Mouse (Mus musculus): ENCODE measurements around the gene Sept10. TPM values are rescaled to one million over a fixed set of nuclear protein-coding genes. Genes with fewer than 3 reads are reported as not detected.

Sept10 gene
- polyA plus RNA-seq, 1 experiment from 2014 or later = 9.4 TPM

DNA sequence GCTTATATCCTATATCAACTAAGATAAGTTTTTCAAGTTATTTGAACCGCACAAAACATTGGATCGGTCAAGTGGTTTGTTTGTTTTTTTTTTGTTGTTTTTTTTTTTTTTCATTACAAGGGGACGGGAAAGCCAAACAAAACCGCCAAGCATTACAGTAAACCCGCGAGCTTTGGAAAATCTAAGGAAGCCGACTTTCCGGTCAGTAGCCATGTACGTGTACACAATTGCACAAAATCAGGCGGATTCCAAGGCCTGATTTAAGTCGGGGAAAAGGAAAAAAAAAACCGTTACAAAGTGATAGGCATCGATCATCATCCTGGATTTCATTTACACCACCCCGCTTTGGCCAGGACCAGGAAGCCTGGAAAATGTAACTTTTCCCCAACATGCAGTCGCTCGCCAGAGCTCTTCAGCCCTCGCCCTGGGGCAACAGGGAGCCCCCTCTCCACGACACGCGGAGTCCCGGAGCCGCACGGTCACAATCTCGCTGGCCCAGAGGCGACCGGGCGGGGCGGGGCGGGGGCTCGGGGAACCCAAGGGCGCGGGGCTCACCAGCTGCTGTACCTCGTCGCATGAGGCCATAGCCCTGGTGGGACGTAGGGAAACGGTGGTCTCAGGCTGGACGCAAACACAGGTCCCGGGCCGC lies 699 bp downstream of the Sept10 start:
- peaks cover 36% of the 10 kb centered on the region for H3K27me3 ChIP-seq (ENCODE audit: control insufficient read depth, insufficient read depth, low read depth, low read length)
- H3K4me2 ChIP-seq (ENCODE audit: low read depth, low read length) = peak overlapping the region; percentile 85
- peak overlapping the region; percentile 65 for H3K9ac ChIP-seq (ENCODE audit: low read depth, low read length)
- no peaks in the 10 kb centered on the region for H3K9me3 ChIP-seq (replicated peaks; ENCODE audit: control insufficient read depth, low read length)
- WGBS (ENCODE audit: insufficient replicate concordance) = 1% methylated on average over 39 of the region's 39 CpGs
- H3K27ac ChIP-seq (ENCODE audit: low read length) = peak overlapping the region; percentile 63
- H3K4me3 ChIP-seq (ENCODE audit: low read depth, low read length) = peak overlapping the region; percentile 65
- ATAC-seq (ENCODE audit: low read depth) = no peak
- peaks cover 8% of the 10 kb centered on the region for H3K4me1 ChIP-seq (ENCODE audit: control insufficient read depth, low read depth, low read length)
- no peaks in the 10 kb centered on the region for H3K36me3 ChIP-seq (ENCODE audit: control insufficient read depth, insufficient read depth)

DNA sequence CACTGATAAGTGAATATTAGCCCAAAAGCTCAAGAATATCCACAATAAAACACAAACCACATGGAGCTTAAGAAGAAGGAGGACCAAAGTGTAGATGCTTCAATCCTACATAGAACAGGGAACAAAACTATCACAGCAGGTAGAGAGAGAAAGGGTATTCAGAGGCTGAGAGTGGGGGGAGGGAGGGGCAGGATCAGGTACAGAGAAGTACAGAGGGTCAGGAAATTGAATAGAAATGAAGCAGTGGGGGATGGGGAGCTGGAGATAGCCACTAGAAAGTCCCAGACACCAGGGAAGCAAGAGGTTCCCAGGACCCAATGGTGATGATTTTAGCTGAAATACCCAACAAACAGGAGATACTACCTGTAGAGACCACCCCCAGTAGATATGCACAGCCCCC lies 21.6 kb downstream of the Sept10 start:
- Histone ChIP-seq H3K4me2 (ENCODE audit: low read depth, low read length) (no peak overlapping the region), H3K4me1 (ENCODE audit: control insufficient read depth, low read depth, low read length) (no peaks in the 10 kb centered on the region), H3K9me3 (replicated peaks; ENCODE audit: control insufficient read depth, low read length) (no peaks in the 10 kb centered on the region), H3K36me3 (ENCODE audit: control insufficient read depth, insufficient read depth) (no peaks in the 10 kb centered on the region), H3K27ac (ENCODE audit: low read length) (no peak overlapping the region), H3K9ac (ENCODE audit: low read depth, low read length) (no peak overlapping the region), H3K4me3 (ENCODE audit: low read depth, low read length) (no peak overlapping the region), H3K27me3 (ENCODE audit: control insufficient read depth, insufficient read depth, low read depth, low read length) (no peaks in the 10 kb centered on the region)
- no peak for ATAC-seq (ENCODE audit: low read depth)

DNA sequence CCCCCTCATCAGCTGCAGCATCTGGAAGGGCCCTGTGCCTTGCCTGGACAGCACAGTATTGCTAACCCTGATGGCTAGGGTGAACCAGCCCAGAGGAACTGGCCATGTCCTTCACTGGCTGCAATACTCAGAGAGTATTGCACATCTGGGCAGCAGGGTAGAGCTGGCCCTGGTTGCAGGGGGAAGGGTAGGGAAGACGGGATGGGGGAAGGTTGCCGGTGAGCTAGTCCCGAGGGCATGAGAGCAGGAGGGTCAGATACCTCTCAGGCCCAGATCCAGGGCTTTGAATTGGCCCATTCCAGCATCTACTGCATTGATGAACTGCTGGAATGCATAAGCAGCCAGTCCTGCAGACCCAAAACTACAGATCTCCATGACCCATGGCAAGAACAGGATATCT lies 24.9 kb downstream of the Sept10 start:
- no peaks in the 10 kb centered on the region for H3K27me3 ChIP-seq (ENCODE audit: control insufficient read depth, insufficient read depth, low read depth, low read length)
- no peaks in the 10 kb centered on the region for H3K36me3 ChIP-seq (ENCODE audit: control insufficient read depth, insufficient read depth)
- ATAC-seq (ENCODE audit: low read depth) = no peak
- H3K4me3 ChIP-seq (ENCODE audit: low read depth, low read length) = no peak overlapping the region
- H3K4me2 ChIP-seq (ENCODE audit: low read depth, low read length) = no peak overlapping the region
- H3K27ac ChIP-seq (ENCODE audit: low read length) = no peak overlapping the region
- no peaks in the 10 kb centered on the region for H3K9me3 ChIP-seq (replicated peaks; ENCODE audit: control insufficient read depth, low read length)
- 67% methylated on average over 3 of the region's 3 CpGs for WGBS (ENCODE audit: insufficient replicate concordance)
- H3K4me1 ChIP-seq (ENCODE audit: control insufficient read depth, low read depth, low read length) = no peaks in the 10 kb centered on the region
- H3K9ac ChIP-seq (ENCODE audit: low read depth, low read length) = no peak overlapping the region

DNA sequence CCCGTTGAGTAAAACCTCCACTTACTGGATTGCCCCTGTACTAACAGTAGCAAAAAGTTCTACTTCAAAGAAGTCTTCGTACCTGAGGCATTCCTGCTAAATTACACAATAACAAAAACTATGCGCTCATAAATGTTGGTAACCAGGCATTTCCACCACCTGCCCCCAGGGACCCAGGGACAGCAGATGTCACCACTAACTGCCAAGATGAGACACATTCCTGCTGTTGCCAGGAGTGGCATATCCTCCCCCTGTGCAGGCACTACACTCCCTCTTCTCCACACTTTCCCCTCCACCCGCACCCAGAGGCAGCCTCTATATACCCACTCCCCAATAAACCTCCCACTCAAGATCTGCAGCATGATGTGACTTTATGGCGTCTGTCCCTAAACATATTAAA lies 26.8 kb downstream of the Sept10 start:
- Histone ChIP-seq H3K9me3 (replicated peaks; ENCODE audit: control insufficient read depth, low read length) (no peaks in the 10 kb centered on the region), H3K4me3 (ENCODE audit: low read depth, low read length) (no peak overlapping the region), H3K27ac (ENCODE audit: low read length) (no peak overlapping the region), H3K36me3 (ENCODE audit: control insufficient read depth, insufficient read depth) (no peaks in the 10 kb centered on the region), H3K4me2 (ENCODE audit: low read depth, low read length) (no peak overlapping the region), H3K4me1 (ENCODE audit: control insufficient read depth, low read depth, low read length) (no peaks in the 10 kb centered on the region), H3K27me3 (ENCODE audit: control insufficient read depth, insufficient read depth, low read depth, low read length) (no peaks in the 10 kb centered on the region), H3K9ac (ENCODE audit: low read depth, low read length) (no peak overlapping the region)
- ATAC-seq (ENCODE audit: low read depth) = no peak
- WGBS (ENCODE audit: insufficient replicate concordance) = 60% methylated on average over 5 of the region's 5 CpGs

DNA sequence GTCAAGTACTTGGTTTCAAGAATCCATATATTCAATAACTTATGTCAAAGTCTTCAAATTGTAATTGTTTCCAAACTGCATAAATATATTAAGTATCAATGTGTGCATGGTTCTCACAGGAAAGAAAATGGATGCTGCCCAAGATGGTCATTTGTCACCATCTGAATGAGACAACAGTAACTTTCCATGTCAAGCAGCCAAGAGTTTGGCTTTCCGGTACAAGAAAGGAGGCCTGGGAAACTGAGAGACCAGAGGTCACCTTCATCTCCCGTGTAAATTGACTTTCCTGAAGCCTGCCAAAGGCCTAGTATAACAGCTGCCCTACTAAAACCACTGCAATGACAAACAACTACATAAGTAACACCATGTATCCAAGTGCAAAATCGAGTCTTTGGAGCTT lies 39.3 kb downstream of the Sept10 start:
- H3K36me3 ChIP-seq (ENCODE audit: control insufficient read depth, insufficient read depth) = no peaks in the 10 kb centered on the region
- no peak overlapping the region for H3K9ac ChIP-seq (ENCODE audit: low read depth, low read length)
- no peaks in the 10 kb centered on the region for H3K9me3 ChIP-seq (replicated peaks; ENCODE audit: control insufficient read depth, low read length)
- ATAC-seq (ENCODE audit: low read depth) = no peak
- no peak overlapping the region for H3K4me2 ChIP-seq (ENCODE audit: low read depth, low read length)
- H3K4me1 ChIP-seq (ENCODE audit: control insufficient read depth, low read depth, low read length) = no peaks in the 10 kb centered on the region
- WGBS (ENCODE audit: insufficient replicate concordance) = 45% methylated on average over 3 of the region's 3 CpGs
- no peak overlapping the region for H3K27ac ChIP-seq (ENCODE audit: low read length)
- H3K4me3 ChIP-seq (ENCODE audit: low read depth, low read length) = no peak overlapping the region
- no peaks in the 10 kb centered on the region for H3K27me3 ChIP-seq (ENCODE audit: control insufficient read depth, insufficient read depth, low read depth, low read length)

DNA sequence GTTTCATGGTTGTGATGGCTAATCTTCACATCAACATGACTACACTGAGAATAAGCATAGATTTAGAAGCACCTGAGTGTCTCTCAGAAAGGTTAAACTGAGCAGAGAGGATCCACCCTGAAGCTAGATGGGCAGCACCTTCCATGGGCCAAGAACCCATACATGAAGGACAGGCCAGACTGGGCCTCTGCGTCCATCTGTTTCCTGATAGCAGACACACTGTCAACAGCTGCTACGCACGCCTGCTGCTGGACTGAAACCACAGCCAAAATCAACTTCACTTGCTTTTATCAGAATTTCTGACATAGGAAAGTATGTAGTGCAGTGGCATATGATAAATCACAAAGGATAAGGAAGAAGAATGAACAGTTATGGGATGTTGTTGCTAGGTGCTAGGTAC lies 42.0 kb downstream of the Sept10 start:
- ATAC-seq (ENCODE audit: low read depth) = no peak
- 30% methylated on average over 3 of the region's 3 CpGs for whole genome bisulfite sequencing (ENCODE audit: insufficient replicate concordance)
- H3K27ac ChIP-seq (ENCODE audit: low read length) = no peak overlapping the region
- H3K9ac ChIP-seq (ENCODE audit: low read depth, low read length) = no peak overlapping the region
- no peaks in the 10 kb centered on the region for H3K36me3 ChIP-seq (ENCODE audit: control insufficient read depth, insufficient read depth)
- H3K4me2 ChIP-seq (ENCODE audit: low read depth, low read length) = no peak overlapping the region
- H3K9me3 ChIP-seq (replicated peaks; ENCODE audit: control insufficient read depth, low read length) = no peaks in the 10 kb centered on the region
- no peaks in the 10 kb centered on the region for H3K4me1 ChIP-seq (ENCODE audit: control insufficient read depth, low read depth, low read length)
- no peak overlapping the region for H3K4me3 ChIP-seq (ENCODE audit: low read depth, low read length)
- no peaks in the 10 kb centered on the region for H3K27me3 ChIP-seq (ENCODE audit: control insufficient read depth, insufficient read depth, low read depth, low read length)

DNA sequence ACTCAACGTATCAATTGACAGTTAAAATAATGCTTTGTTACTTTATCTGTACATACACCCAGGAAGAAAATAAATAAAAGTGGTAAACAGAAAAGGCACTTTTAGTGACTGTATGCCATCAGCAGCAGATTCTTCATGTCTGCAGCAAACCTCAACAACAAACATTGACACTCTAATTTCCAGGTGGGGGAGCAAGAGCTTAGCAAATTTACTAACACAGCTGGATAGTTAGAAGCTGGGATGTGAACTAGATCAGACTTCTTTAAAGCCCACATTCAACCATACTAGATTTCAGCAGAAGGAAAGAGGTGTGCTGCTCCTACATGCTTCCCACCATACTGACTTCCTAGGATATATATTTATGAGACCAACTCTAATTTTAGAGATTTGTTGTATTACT lies 49.1 kb downstream of the Sept10 start:
- no peaks in the 10 kb centered on the region for H3K27me3 ChIP-seq (ENCODE audit: control insufficient read depth, insufficient read depth, low read depth, low read length)
- 77% methylated on average over 1 of the region's 1 CpGs for WGBS (ENCODE audit: insufficient replicate concordance)

GRCm38 (mm10) chr10:59171042-59171441 lies 50.6 kb downstream of the Sept10 start:
- Histone ChIP-seq H3K9ac (ENCODE audit: low read depth, low read length) (no peak overlapping the region), H3K36me3 (ENCODE audit: control insufficient read depth, insufficient read depth) (no peaks in the 10 kb centered on the region), H3K4me3 (ENCODE audit: low read depth, low read length) (no peak overlapping the region), H3K4me2 (ENCODE audit: low read depth, low read length) (no peak overlapping the region), H3K27ac (ENCODE audit: low read length) (no peak overlapping the region), H3K4me1 (ENCODE audit: control insufficient read depth, low read depth, low read length) (peaks cover 4% of the 10 kb centered on the region; the same call in 1 of the 2 replicates), H3K9me3 (replicated peaks; ENCODE audit: control insufficient read depth, low read length) (no peaks in the 10 kb centered on the region), H3K27me3 (ENCODE audit: control insufficient read depth, insufficient read depth, low read depth, low read length) (no peaks in the 10 kb centered on the region)
- ATAC-seq (ENCODE audit: low read depth) = no peak
- WGBS (ENCODE audit: insufficient replicate concordance) = 52% methylated on average over 3 of the region's 3 CpGs

More for the DNA sequence above, 49.1 kb downstream of the Sept10 start:
- Histone ChIP-seq H3K27ac (ENCODE audit: low read length) (no peak overlapping the region), H3K9me3 (replicated peaks; ENCODE audit: control insufficient read depth, low read length) (no peaks in the 10 kb centered on the region), H3K9ac (ENCODE audit: low read depth, low read length) (no peak overlapping the region), H3K4me2 (ENCODE audit: low read depth, low read length) (no peak overlapping the region), H3K4me1 (ENCODE audit: control insufficient read depth, low read depth, low read length) (no peaks in the 10 kb centered on the region; the same call in 1 of the 2 replicates), H3K4me3 (ENCODE audit: low read depth, low read length) (no peak overlapping the region), H3K36me3 (ENCODE audit: control insufficient read depth, insufficient read depth) (no peaks in the 10 kb centered on the region)
- no peak for ATAC-seq (ENCODE audit: low read depth)

GRCm38 (mm10) chr10:59166104-59166944 lies 55.3 kb downstream of the Sept10 start:
- Histone ChIP-seq H3K4me2 (ENCODE audit: low read depth, low read length) (peak overlapping the region; percentile 35), H3K4me3 (ENCODE audit: low read depth, low read length) (peak overlapping the region; percentile 14; the same call in 1 of the 2 replicates), H3K27me3 (ENCODE audit: control insufficient read depth, insufficient read depth, low read depth, low read length) (no peaks in the 10 kb centered on the region), H3K27ac (ENCODE audit: low read length) (no peak overlapping the region), H3K36me3 (ENCODE audit: control insufficient read depth, insufficient read depth) (no peaks in the 10 kb centered on the region), H3K4me1 (ENCODE audit: control insufficient read depth, low read depth, low read length) (peaks cover 15% of the 10 kb centered on the region), H3K9ac (ENCODE audit: low read depth, low read length) (0 out of 2 replicates have a peak overlapping the region, but pooled peaks have one; percentile 21), H3K9me3 (replicated peaks; ENCODE audit: control insufficient read depth, low read length) (no peaks in the 10 kb centered on the region)
- 0 out of 2 replicates have a peak, but pooled peaks have one; percentile 53 for ATAC-seq (ENCODE audit: low read depth)
- 43% methylated on average over 14 of the region's 14 CpGs for WGBS (ENCODE audit: insufficient replicate concordance)

Measured in liver, embryonic 16.5 days (tissue).